10 mouse cellular contexts compared by ENCODE assay signal in genomic region chr6:70785852-70786251, GRCm38 (mm10). TPM values are rescaled to one million over a fixed set of nuclear protein-coding genes. Genes with fewer than 3 reads are reported as not detected.
DNase-seq lines count a peak whose midpoint lies in the region; ATAC-seq lines count a peak whose summit lies in the region.
"Had no signal": no experiment of that assay in that cellular context is flagged by ENCODE, and none has a peak within 500 bp of the region (broad histone marks: within the 10 kb centered on the region; RNA-seq: fewer than 3 reads in every experiment).

No protein-coding gene starts in this region.

- no peak overlapping the region for H3K4me2 ChIP-seq in kidney, embryonic 16.5 days (replicated peaks; ENCODE audit: low read depth, low read length)
- H3K4me2 ChIP-seq in neural tube, embryonic 13.5 days = peak overlapping the region; percentile 26; the same call in 1 of the 2 replicates

- no peaks in the 10 kb centered on the region for H3K9me3 ChIP-seq in kidney, embryonic 16.5 days (ENCODE audit: low read length)
- no peaks in the 10 kb centered on the region for H3K9me3 ChIP-seq in neural tube, embryonic 13.5 days
- H3K9me3 ChIP-seq: megakaryocyte, embryonic 14.5 days had no signal

- H3K9ac ChIP-seq in kidney, embryonic 16.5 days (replicated peaks; ENCODE audit: low read length) = no peak overlapping the region
- H3K9ac ChIP-seq in neural tube, embryonic 13.5 days = no peak overlapping the region
- H3K9ac ChIP-seq: liver, postnatal 0 days had no signal

- H3K27ac ChIP-seq in kidney, embryonic 16.5 days (ENCODE audit: low read length) = no peak overlapping the region
- peak overlapping the region; percentile 68 for H3K27ac ChIP-seq in neural tube, embryonic 13.5 days (replicated peaks)

- intact Hi-C loops in gastrocnemius, postnatal 14 days (cut with DNase I; ENCODE audit: low total_unique reads) = no loop called here

- no peak overlapping the region for H3K4me3 ChIP-seq in kidney, embryonic 16.5 days (ENCODE audit: low read length)
- H3K4me3 ChIP-seq in neural tube, embryonic 13.5 days = no peak overlapping the region
- H3K4me3 ChIP-seq: megakaryocyte, embryonic 14.5 days had no signal

- no peaks in the 10 kb centered on the region for H3K27me3 ChIP-seq in kidney, embryonic 16.5 days (ENCODE audit: insufficient read depth, low read length)
- no peaks in the 10 kb centered on the region for H3K27me3 ChIP-seq in neural tube, embryonic 13.5 days
- H3K27me3 ChIP-seq: megakaryocyte, embryonic 14.5 days had no signal

- peaks cover 17% of the 10 kb centered on the region for H3K4me1 ChIP-seq in kidney, embryonic 16.5 days (ENCODE audit: insufficient read depth, low read length)
- H3K4me1 ChIP-seq in neural tube, embryonic 13.5 days (replicated peaks) = peaks cover 33% of the 10 kb centered on the region

- H3K36me3 ChIP-seq in kidney, embryonic 16.5 days (ENCODE audit: insufficient read depth, low read length) = 0 out of 2 replicates have a peak, but pooled peaks cover 5% of the 10 kb centered on the region
- peaks cover 37% of the 10 kb centered on the region for H3K36me3 ChIP-seq in neural tube, embryonic 13.5 days

- no peak for DNase-seq in kidney, adult 11 months
- DNase-seq in embryo, embryonic 10.5 days (ENCODE audit: low spot score) = peak; percentile 31
- peak; percentile 49 for DNase-seq in gastrocnemius, postnatal 14 days
- DNase-seq in adrenal gland, postnatal 25 days = no peak
- no peak for DNase-seq in urinary bladder, adult 18-20 months (ENCODE audit: low spot score in 2 of 2)
- DNase-seq: kidney, adult 9 months; liver, postnatal 0 days had no signal

- 44% methylated on average over 3 of the region's 3 CpGs for whole genome bisulfite sequencing in kidney, embryonic 16.5 days
- 27% methylated on average over 3 of the region's 3 CpGs for WGBS in neural tube, embryonic 13.5 days

- peak; percentile 59 for ATAC-seq in kidney, embryonic 16.5 days (ENCODE audit: low FRiP score, low TSS enrichment)
- ATAC-seq in neural tube, embryonic 13.5 days (ENCODE audit: low read depth) = peak; percentile 64
- ATAC-seq: liver, postnatal 0 days had no signal

RNA-seq across cellular contexts. Expression of gene Rpia, which starts 6.2 kb away (rescaled TPM):
- 2.3 and 3.0 TPM in 2 replicates for polyA plus RNA-seq in kidney, embryonic 16.5 days (2015; fragmentation: Nextera tagmentation; extraction: Ambion mirVana)
- total RNA-seq in gastrocnemius, postnatal 14 days (2021) = 1 to 10 TPM; 8.5 to 9.4 TPM
- 3.2 and 3.6 TPM in 2 replicates for polyA plus RNA-seq in neural tube, embryonic 13.5 days (2015; fragmentation: Nextera tagmentation; extraction: Ambion mirVana)
- total RNA-seq in adrenal gland, postnatal 25 days (2021) = 22.0 and 26.2 TPM in 2 replicates

RNA-seq across cellular contexts. Expression of gene Eif2ak3, which starts 58.5 kb away (rescaled TPM):
- 11.9 and 12.2 TPM in 2 replicates for polyA plus RNA-seq in kidney, embryonic 16.5 days (2015; fragmentation: Nextera tagmentation; extraction: Ambion mirVana)
- total RNA-seq in gastrocnemius, postnatal 14 days (2021) = 1 to 10 TPM; 7.0 to 9.5 TPM
- polyA plus RNA-seq in neural tube, embryonic 13.5 days (2015; fragmentation: Nextera tagmentation; extraction: Ambion mirVana) = 14.9 and 17.3 TPM in 2 replicates
- 19.1 and 22.6 TPM in 2 replicates for total RNA-seq in adrenal gland, postnatal 25 days (2021)

Comparison
In these comparisons a context has a peak if more than half of its experiments do, and no peak if none do; other contexts are left out.
1. DNase-seq: peak in embryo, embryonic 10.5 days (single experiment) and gastrocnemius, postnatal 14 days (single experiment); none in kidney, adult 11 months (single experiment), adrenal gland, postnatal 25 days (single experiment) and urinary bladder, adult 18-20 months (0 of 2).